Mouse (Mus musculus) frontal cortex, postnatal 36 days (tissue): ENCODE data around the gene Pacsin1.
"Not testable (repeated sequence)": the region's sequence is repeated elsewhere in the genome, so short reads cannot be mapped to it uniquely, and the experiment has no call there.

Experiments used
- DNase-seq, 2 experiments: peaks; one replicate each; pipeline ENCODE4 v3.0.0; 2022; ENCODE audit warnings: low spot score in 2 of 2

Pacsin1 gene

GRCm38 (mm10) chr17:27636132-27637020, 18.9 kb upstream of the Pacsin1 start, which contains the start of gene Rps10:
Rps10 (minus strand) TSS chr17:27636669.
- DNase-seq = no peak

GRCm38 (mm10) chr17:27637333-27637732, 18.0 kb upstream of the Pacsin1 start:
- no peak for DNase-seq

- peak; percentile 77 to 91 for DNase-seq
Observed at GRCm38 (mm10) chr17:27638921-27639332, 16.4 kb upstream of the Pacsin1 start.

GRCm38 (mm10) chr17:27639851-27640250, 15.5 kb upstream of the Pacsin1 start:
- not testable (repeated sequence) for DNase-seq

- peak; percentile 88 to 92 for DNase-seq
Observed at GRCm38 (mm10) chr17:27642491-27643062, 12.7 kb upstream of the Pacsin1 start.

GRCm38 (mm10) chr17:27643101-27643500, 12.2 kb upstream of the Pacsin1 start:
- peak in 1 of 2 experiments; percentile 38 for DNase-seq

GRCm38 (mm10) chr17:27643756-27644155, 11.6 kb upstream of the Pacsin1 start:
- DNase-seq = no peak

GRCm38 (mm10) chr17:27644572-27644971, 10.7 kb upstream of the Pacsin1 start:
- no peak for DNase-seq

GRCm38 (mm10) chr17:27645807-27646206, 9.5 kb upstream of the Pacsin1 start:
- no peak for DNase-seq

GRCm38 (mm10) chr17:27650160-27650559, 5.1 kb upstream of the Pacsin1 start:
- DNase-seq = peak; percentile 49 to 72

- no peak for DNase-seq
Observed at GRCm38 (mm10) chr17:27650586-27650985, 4.7 kb upstream of the Pacsin1 start.

GRCm38 (mm10) chr17:27652046-27652790, 3.1 kb upstream of the Pacsin1 start:
- DNase-seq = no peak

- no peak for DNase-seq
Observed at GRCm38 (mm10) chr17:27653253-27653959, 1.9 kb upstream of the Pacsin1 start.

GRCm38 (mm10) chr17:27656011-27656399, 696 bp downstream of the Pacsin1 start:
- peak; percentile 71 to 76 for DNase-seq

- DNase-seq = no peak
Observed at GRCm38 (mm10) chr17:27656414-27656813, 1.1 kb downstream of the Pacsin1 start.

GRCm38 (mm10) chr17:27657123-27657522, 1.8 kb downstream of the Pacsin1 start:
- DNase-seq = peak in 1 of 2 experiments; percentile 41

GRCm38 (mm10) chr17:27658767-27659166, 3.5 kb downstream of the Pacsin1 start:
- no peak for DNase-seq

GRCm38 (mm10) chr17:27671720-27672119, 16.4 kb downstream of the Pacsin1 start:
- DNase-seq = no peak

GRCm38 (mm10) chr17:27673945-27674344, 18.6 kb downstream of the Pacsin1 start:
- no peak for DNase-seq

GRCm38 (mm10) chr17:27675453-27675852, 20.1 kb downstream of the Pacsin1 start:
- no peak for DNase-seq

- no peak for DNase-seq
Observed at GRCm38 (mm10) chr17:27676270-27676669, 21.0 kb downstream of the Pacsin1 start.

GRCm38 (mm10) chr17:27677756-27678155, 22.4 kb downstream of the Pacsin1 start:
- DNase-seq = no peak
